Mouse (Mus musculus) intestine, postnatal 0 days (tissue): ENCODE measurements around the gene Nanos3. TPM values are rescaled to one million over a fixed set of nuclear protein-coding genes. Genes with fewer than 3 reads are reported as not detected.

Experiments
- ATAC-seq: fragments of 200-750 bp; cut with Nextera tagmentation; 2 replicates; pipeline ENCODE4 v1.8.0; 2017; ENCODE audit warnings: mild to moderate bottlenecking, moderate TSS enrichment, moderate library complexity
- H3K27ac ChIP-seq: fragments of 300-500 bp; sonication (generic); 2 replicates; pipeline ENCODE4 v1.5.1; 2014; ENCODE audit warnings: mild to moderate bottlenecking, low read depth, low read length, moderate library complexity
- H3K27me3 ChIP-seq: fragments of 300-500 bp; sonication (generic); replicated peaks from 2 replicates; pipeline ENCODE4 v1.6.1; 2014; ENCODE audit warnings: low read length, mixed read lengths; ENCODE audit not compliant: control insufficient read depth, insufficient read depth
- H3K36me3 ChIP-seq: fragments of 300-500 bp; sonication (generic); 2 replicates; pipeline ENCODE4 v1.6.1; 2014; ENCODE audit warnings: mild to moderate bottlenecking, moderate library complexity; ENCODE audit not compliant: control insufficient read depth, insufficient read depth
- H3K4me1 ChIP-seq: fragments of 300-500 bp; sonication (generic); replicated peaks from 2 replicates; pipeline ENCODE4 v1.6.1; 2014; ENCODE audit warnings: antibody characterized with exemption, low read length, mixed read lengths; ENCODE audit not compliant: control insufficient read depth, insufficient read depth
- H3K4me2 ChIP-seq: fragments of 300-500 bp; sonication (generic); replicated peaks from 2 replicates; pipeline ENCODE4 v1.6.1; 2014; ENCODE audit warnings: low read depth, mild to moderate bottlenecking, moderate library complexity
- H3K4me3 ChIP-seq: fragments of 300-500 bp; sonication (generic); 2 replicates; pipeline ENCODE4 v1.5.1; 2014; ENCODE audit warnings: low read depth, low read length
- H3K9ac ChIP-seq: fragments of 300-500 bp; sonication (generic); 2 replicates; pipeline ENCODE4 v1.6.1; 2014; ENCODE audit warnings: mild to moderate bottlenecking, low read depth, low read length
- H3K9me3 ChIP-seq: fragments of 300-500 bp; sonication (generic); 2 replicates; pipeline ENCODE4 v1.6.1; 2016; ENCODE audit warnings: mixed run types; ENCODE audit not compliant: control insufficient read depth
- CTCF ChIP-seq: sonication (generic); IDR thresholded peaks from 2 replicates; pipeline ENCODE4 v1.5.1; 2016; ENCODE audit warnings: low read depth, mild to moderate bottlenecking, control low read depth, antibody characterized with exemption, moderate library complexity
- WGBS: fragments of 180-500 bp; shearing (Covaris S2); extraction: QIAGEN DNeasy Blood & Tissue Kit; methylation state at CpG from one replicate; pipeline ENCODE4 v1.1.7; 2014; 5-methylcytosine and 5-hydroxymethylcytosine counted together
- polyA plus RNA-seq: library from polyadenylated mRNA; unstranded; fragments of >200 nt; fragmentation: Nextera tagmentation; extraction: Ambion mirVana; gene quantifications from 2 replicates; pipeline ENCODE4 v1.2.1, GENCODE M21; 2015

The Nanos3 gene
- polyA plus RNA-seq, 1 experiment from 2014 or later = 1.6 TPM

- TF ChIP-seq CTCF = no peak
- peak overlapping the region; percentile 28 for H3K4me3 ChIP-seq
- peak; percentile 31 for ATAC-seq
- WGBS = 13% methylated on average over 34 of the region's 34 CpGs
- no peaks in the 10 kb centered on the region; the same call in 1 of the 2 replicates for H3K36me3 ChIP-seq
- H3K27ac ChIP-seq = peak overlapping the region; percentile 81
- H3K27me3 ChIP-seq = no peaks in the 10 kb centered on the region
- H3K9me3 ChIP-seq = no peaks in the 10 kb centered on the region
- H3K4me2 ChIP-seq = peak overlapping the region; percentile 76
- H3K4me1 ChIP-seq = no peaks in the 10 kb centered on the region; the same call in 1 of the 2 replicates
- H3K9ac ChIP-seq = peak overlapping the region; percentile 57
These were observed 18.2 kb upstream of the Nanos3 start for GRCm38 (mm10) chr8:84202938-84203917.

GRCm38 (mm10) chr8:84202466-84202865 lies 17.4 kb upstream of the Nanos3 start:
- no peaks in the 10 kb centered on the region; the same call in 1 of the 2 replicates for H3K4me1 ChIP-seq
- H3K9me3 ChIP-seq = no peaks in the 10 kb centered on the region
- TF ChIP-seq CTCF = no peak
- peak overlapping the region; percentile 76 for H3K4me2 ChIP-seq
- H3K27me3 ChIP-seq = no peaks in the 10 kb centered on the region
- no peak for ATAC-seq
- 0 out of 2 replicates have a peak overlapping the region, but pooled peaks have one; percentile 81 for H3K27ac ChIP-seq
- 54% methylated on average over 9 of the region's 9 CpGs for WGBS
- H3K36me3 ChIP-seq = no peaks in the 10 kb centered on the region
- H3K4me3 ChIP-seq = peak overlapping the region; percentile 55
- no peak overlapping the region; the same call in 1 of the 2 replicates for H3K9ac ChIP-seq

- no peaks in the 10 kb centered on the region for H3K36me3 ChIP-seq
- H3K4me1 ChIP-seq = no peaks in the 10 kb centered on the region; the same call in 1 of the 2 replicates
- H3K27me3 ChIP-seq = no peaks in the 10 kb centered on the region
- TF ChIP-seq CTCF = no peak
- no peak for ATAC-seq
- H3K9ac ChIP-seq = peak overlapping the region; percentile 63
- H3K9me3 ChIP-seq = no peaks in the 10 kb centered on the region
- WGBS = 46% methylated on average over 15 of the region's 15 CpGs
- peak overlapping the region; percentile 76 for H3K4me2 ChIP-seq
- H3K27ac ChIP-seq = peak overlapping the region; percentile 61
- H3K4me3 ChIP-seq = peak overlapping the region; percentile 55
These were observed 16.7 kb upstream of the Nanos3 start for GRCm38 (mm10) chr8:84201545-84202245.

GRCm38 (mm10) chr8:84200652-84201544 lies 15.9 kb upstream of the Nanos3 start:
- H3K9ac ChIP-seq = peak overlapping the region; percentile 63
- 5% methylated on average over 64 of the region's 70 CpGs for WGBS
- H3K4me1 ChIP-seq = no peaks in the 10 kb centered on the region; the same call in 1 of the 2 replicates
- TF ChIP-seq CTCF = no peak
- no peaks in the 10 kb centered on the region for H3K27me3 ChIP-seq
- H3K4me3 ChIP-seq = peak overlapping the region; percentile 55
- H3K4me2 ChIP-seq = peak overlapping the region; percentile 76
- no peaks in the 10 kb centered on the region for H3K36me3 ChIP-seq
- peak overlapping the region; percentile 61 for H3K27ac ChIP-seq
- no peaks in the 10 kb centered on the region for H3K9me3 ChIP-seq
- peak; percentile 6; the same call in 1 of the 2 replicates for ATAC-seq

- no peaks in the 10 kb centered on the region; the same call in 1 of the 2 replicates for H3K4me1 ChIP-seq
- WGBS = 35% methylated on average over 8 of the region's 8 CpGs
- peak overlapping the region; percentile 61; the same call in 1 of the 2 replicates for H3K27ac ChIP-seq
- no peaks in the 10 kb centered on the region for H3K27me3 ChIP-seq
- H3K9me3 ChIP-seq = no peaks in the 10 kb centered on the region
- ATAC-seq = no peak
- 0 out of 2 replicates have a peak overlapping the region, but pooled peaks have one; percentile 63 for H3K9ac ChIP-seq
- TF ChIP-seq CTCF = no peak
- H3K36me3 ChIP-seq = no peaks in the 10 kb centered on the region
- H3K4me2 ChIP-seq = peak overlapping the region; percentile 76
- peak overlapping the region; percentile 55; the same call in 1 of the 2 replicates for H3K4me3 ChIP-seq
These were observed 15.1 kb upstream of the Nanos3 start for GRCm38 (mm10) chr8:84200126-84200555.
